Mouse (Mus musculus) heart, embryonic 11.5 days (tissue): ENCODE results near the gene Zcwpw1. TPM values are rescaled to one million over a fixed set of nuclear protein-coding genes. Genes with fewer than 3 reads are reported as not detected.

Source experiments
- ATAC-seq: fragments of 200-750 bp; cut with Nextera tagmentation; replicated peaks from 2 replicates; pipeline ENCODE4 v1.8.0; 2017; ENCODE audit warnings: moderate library complexity; ENCODE audit not compliant: insufficient number of reproducible peaks, low FRiP score, low TSS enrichment
- H3K27ac ChIP-seq: fragments of 300-500 bp; sonication (generic); 2 replicates; pipeline ENCODE4 v1.5.1; 2014; ENCODE audit warnings: mild to moderate bottlenecking, low read depth, low read length
- H3K27me3 ChIP-seq: fragments of 300-500 bp; sonication (generic); 2 replicates; pipeline ENCODE4 v1.6.1; 2014; ENCODE audit warnings: mild to moderate bottlenecking, low read length, mixed read lengths; ENCODE audit not compliant: control insufficient read depth, insufficient read depth
- H3K36me3 ChIP-seq: fragments of 300-500 bp; sonication (generic); 2 replicates; pipeline ENCODE4 v1.6.1; 2014; ENCODE audit warnings: mild to moderate bottlenecking, low read length, moderate library complexity, mixed read lengths; ENCODE audit not compliant: control insufficient read depth, insufficient read depth
- H3K4me1 ChIP-seq: fragments of 300-500 bp; sonication (generic); 2 replicates; pipeline ENCODE4 v1.6.1; 2014; ENCODE audit warnings: low read length; ENCODE audit not compliant: control insufficient read depth, insufficient read depth
- H3K4me2 ChIP-seq: fragments of 300-500 bp; sonication (generic); 2 replicates; pipeline ENCODE4 v1.6.1; 2014; ENCODE audit warnings: mild to moderate bottlenecking, moderate library complexity
- H3K4me3 ChIP-seq: fragments of 300-500 bp; sonication (generic); 2 replicates; pipeline ENCODE4 v1.5.1; 2014; ENCODE audit warnings: low read depth, low read length
- H3K9ac ChIP-seq: fragments of 300-500 bp; sonication (generic); 2 replicates; pipeline ENCODE4 v1.6.1; 2014; ENCODE audit warnings: mild to moderate bottlenecking, low read depth, low read length, moderate library complexity
- H3K9me3 ChIP-seq: fragments of 300-500 bp; sonication (generic); replicated peaks from 2 replicates; pipeline ENCODE4 v1.6.1; 2016; ENCODE audit warnings: low read length; ENCODE audit not compliant: control insufficient read depth
- WGBS: fragments of 180-500 bp; shearing (Covaris S2); extraction: QIAGEN DNeasy Blood & Tissue Kit; methylation state at CpG from one replicate; pipeline ENCODE4 v1.1.7; 2014; ENCODE audit not compliant: insufficient replicate concordance; 5-methylcytosine and 5-hydroxymethylcytosine counted together
- polyA plus RNA-seq: library from polyadenylated mRNA; unstranded; fragments of >200 nt; fragmentation: Nextera tagmentation; extraction: Ambion mirVana; gene quantifications from 2 replicates; pipeline ENCODE4 v1.2.1, GENCODE M21; 2014

Gene Zcwpw1
- polyA plus RNA-seq, 1 experiment from 2014 or later, result 13.7 TPM

- Histone ChIP-seq H3K9ac (no peak overlapping the region), H3K27ac (no peak overlapping the region), H3K4me3 (no peak overlapping the region), H3K4me2 (no peak overlapping the region), H3K9me3 (no peaks in the 10 kb centered on the region), H3K4me1 (no peaks in the 10 kb centered on the region), H3K27me3 (no peaks in the 10 kb centered on the region), H3K36me3 (no peaks in the 10 kb centered on the region)
- no peak for ATAC-seq
- 82% methylated on average over 5 of the region's 5 CpGs for WGBS
Observed at GRCm38 (mm10) chr5:137808316-137808715, 20.7 kb downstream of the Zcwpw1 start.

DNA sequence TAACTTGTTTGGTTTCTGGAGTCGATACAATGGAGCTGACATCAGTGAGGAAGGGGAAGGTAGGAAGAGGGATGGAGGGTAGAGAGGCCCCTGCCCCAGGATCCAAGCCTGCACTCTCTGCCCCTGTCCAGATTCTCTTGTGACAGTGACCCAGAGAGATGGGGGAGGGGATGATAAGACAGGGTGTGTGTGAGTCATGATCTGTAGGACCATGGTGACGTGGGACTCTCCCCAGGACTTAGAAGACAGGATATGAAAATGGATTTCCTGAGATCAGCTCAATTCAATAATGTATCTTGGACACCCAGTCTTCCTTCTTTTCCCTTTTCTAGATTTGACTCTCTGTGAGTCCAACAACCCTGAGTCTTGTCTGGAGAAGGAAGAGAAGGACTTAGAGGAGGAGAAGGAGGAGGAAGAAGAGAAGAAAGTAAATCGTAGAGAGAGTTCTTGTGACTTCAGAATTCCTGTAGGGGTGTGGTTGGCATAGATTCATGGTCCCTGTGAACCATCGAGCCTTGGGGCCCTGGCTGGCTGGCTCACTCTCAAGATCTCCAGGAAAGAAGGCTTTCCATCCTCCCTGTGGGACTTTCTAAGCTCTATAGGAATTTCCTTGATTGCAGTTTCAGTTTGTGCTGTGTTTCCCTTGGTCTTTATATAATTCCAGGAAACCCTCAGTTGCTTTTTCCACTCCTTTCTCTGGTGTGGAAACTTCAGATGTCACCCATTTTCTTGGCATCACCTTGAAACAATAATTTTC lies 30.0 kb downstream of the Zcwpw1 start:
- peak overlapping the region; percentile 36 for H3K27ac ChIP-seq

GRCm38 (mm10) chr5:137822126-137822525 lies 34.5 kb downstream of the Zcwpw1 start:
- no peak overlapping the region for H3K4me2 ChIP-seq
- H3K4me1 ChIP-seq, result peaks cover 2% of the 10 kb centered on the region; the same call in 1 of the 2 replicates
- no peaks in the 10 kb centered on the region for H3K36me3 ChIP-seq
- H3K27ac ChIP-seq, result no peak overlapping the region
- H3K9ac ChIP-seq, result no peak overlapping the region
- 56% methylated on average over 4 of the region's 4 CpGs for WGBS
- H3K27me3 ChIP-seq, result no peaks in the 10 kb centered on the region
- no peak overlapping the region for H3K4me3 ChIP-seq
- ATAC-seq, result no peak
- H3K9me3 ChIP-seq, result no peaks in the 10 kb centered on the region

More for the DNA sequence above, 30.0 kb downstream of the Zcwpw1 start:
- H3K9me3 ChIP-seq, result no peaks in the 10 kb centered on the region
- 54% methylated on average over 4 of the region's 4 CpGs for WGBS
- no peaks in the 10 kb centered on the region for H3K36me3 ChIP-seq
- no peak for ATAC-seq
- H3K9ac ChIP-seq, result no peak overlapping the region
- no peaks in the 10 kb centered on the region for H3K27me3 ChIP-seq
- H3K4me3 ChIP-seq, result no peak overlapping the region
- H3K4me1 ChIP-seq, result peaks cover 2% of the 10 kb centered on the region; the same call in 1 of the 2 replicates
- no peak overlapping the region for H3K4me2 ChIP-seq

DNA sequence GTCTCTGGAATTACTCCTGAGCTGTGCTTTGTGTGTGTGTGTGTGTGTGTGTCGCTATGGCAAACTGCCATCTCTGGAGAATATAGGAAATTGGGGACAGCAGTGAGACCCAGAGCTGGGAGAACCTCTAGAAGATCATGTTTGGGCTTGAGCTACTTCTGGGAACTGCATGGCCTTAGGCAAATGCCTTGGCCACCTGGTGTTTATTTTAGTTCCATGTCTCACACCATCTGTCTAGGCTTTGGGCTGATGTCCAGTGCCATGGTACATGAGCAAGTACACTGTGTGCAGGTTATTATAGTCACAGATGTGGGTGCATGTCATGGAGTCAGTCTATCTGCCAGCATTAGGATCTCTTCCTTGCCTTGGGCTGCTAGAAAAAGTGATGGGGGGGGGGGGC lies 35.0 kb downstream of the Zcwpw1 start:
- 77% methylated on average over 1 of the region's 1 CpGs for WGBS
- H3K4me1 ChIP-seq, result no peaks in the 10 kb centered on the region

DNA sequence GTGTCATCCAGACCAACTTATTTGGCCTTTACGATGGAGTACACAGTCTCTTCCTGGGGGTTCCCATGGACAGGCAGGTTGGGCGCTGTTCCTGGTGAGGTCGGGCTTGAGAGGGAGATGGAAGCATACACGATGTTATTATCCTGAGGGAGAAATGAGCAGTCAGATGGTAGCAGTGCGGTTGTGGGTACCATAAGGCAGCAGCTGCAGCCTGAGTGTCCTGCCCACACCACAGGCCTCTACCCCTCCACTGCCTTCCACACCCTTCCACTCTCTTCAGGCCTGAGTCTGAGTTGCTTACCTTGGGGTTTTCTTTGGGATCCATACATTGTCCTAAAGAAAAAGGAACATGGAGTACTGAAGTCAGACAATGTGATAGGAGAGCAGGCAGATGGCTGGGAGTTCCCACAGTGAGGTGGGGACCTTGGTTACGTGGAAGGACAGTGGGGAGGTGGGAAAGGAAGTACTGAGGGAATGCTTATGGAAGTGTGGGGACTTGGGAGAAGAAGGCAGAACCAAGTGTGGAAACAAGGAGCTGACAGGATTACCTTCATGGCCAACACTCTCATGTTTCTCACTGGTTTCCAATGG lies 36.0 kb downstream of the Zcwpw1 start:
- Histone ChIP-seq H3K27me3 (no peaks in the 10 kb centered on the region), H3K4me1 (no peaks in the 10 kb centered on the region), H3K9me3 (no peaks in the 10 kb centered on the region), H3K27ac (no peak overlapping the region), H3K4me2 (no peak overlapping the region), H3K36me3 (no peaks in the 10 kb centered on the region), H3K4me3 (no peak overlapping the region), H3K9ac (no peak overlapping the region)
- 80% methylated on average over 6 of the region's 6 CpGs for WGBS
- no peak for ATAC-seq

More for the DNA sequence above, 35.0 kb downstream of the Zcwpw1 start:
- ATAC-seq, result no peak
- Histone ChIP-seq H3K4me3 (no peak overlapping the region), H3K27ac (no peak overlapping the region), H3K9me3 (no peaks in the 10 kb centered on the region), H3K4me2 (no peak overlapping the region), H3K27me3 (no peaks in the 10 kb centered on the region), H3K9ac (no peak overlapping the region), H3K36me3 (no peaks in the 10 kb centered on the region)

GRCm38 (mm10) chr5:137825030-137825429 lies 37.4 kb downstream of the Zcwpw1 start:
- WGBS, result 82% methylated on average over 3 of the region's 3 CpGs
- Histone ChIP-seq H3K9ac (no peak overlapping the region), H3K9me3 (no peaks in the 10 kb centered on the region), H3K27ac (no peak overlapping the region), H3K36me3 (no peaks in the 10 kb centered on the region), H3K4me2 (no peak overlapping the region), H3K4me3 (no peak overlapping the region), H3K4me1 (no peaks in the 10 kb centered on the region), H3K27me3 (no peaks in the 10 kb centered on the region)
- no peak for ATAC-seq

GRCm38 (mm10) chr5:137825971-137826370 lies 38.4 kb downstream of the Zcwpw1 start:
- Histone ChIP-seq H3K4me2 (no peak overlapping the region), H3K9me3 (no peaks in the 10 kb centered on the region), H3K27me3 (no peaks in the 10 kb centered on the region), H3K4me1 (no peaks in the 10 kb centered on the region), H3K9ac (no peak overlapping the region), H3K4me3 (no peak overlapping the region), H3K27ac (no peak overlapping the region), H3K36me3 (no peaks in the 10 kb centered on the region)
- ATAC-seq, result no peak
- 78% methylated on average over 2 of the region's 2 CpGs for WGBS

DNA sequence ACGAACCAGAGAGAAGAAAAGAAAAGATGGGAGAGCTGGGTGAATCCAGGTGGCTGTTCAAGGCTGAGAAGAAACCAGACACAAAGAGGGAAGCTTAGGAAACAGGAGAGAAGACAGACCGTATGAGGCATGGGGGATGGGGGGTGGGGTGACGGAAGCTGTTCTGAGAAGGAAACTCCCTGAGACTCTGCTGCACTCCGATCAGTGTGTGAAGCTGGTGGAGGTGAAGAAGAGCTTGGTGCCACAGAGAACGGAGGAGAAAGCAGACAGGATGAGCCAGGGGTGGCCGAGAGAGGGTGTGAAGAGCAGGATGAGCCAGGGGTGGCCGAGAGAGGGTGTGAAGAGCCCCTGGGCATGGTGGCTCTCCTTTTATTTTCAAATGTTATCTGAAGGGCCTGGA lies 38.8 kb downstream of the Zcwpw1 start:
- no peaks in the 10 kb centered on the region for H3K4me1 ChIP-seq
- H3K27me3 ChIP-seq, result no peaks in the 10 kb centered on the region
- H3K4me3 ChIP-seq, result no peak overlapping the region
- ATAC-seq, result no peak
- H3K36me3 ChIP-seq, result no peaks in the 10 kb centered on the region
- H3K9me3 ChIP-seq, result no peaks in the 10 kb centered on the region
- H3K4me2 ChIP-seq, result no peak overlapping the region
- H3K27ac ChIP-seq, result no peak overlapping the region
- 30% methylated on average over 7 of the region's 7 CpGs for WGBS
- no peak overlapping the region for H3K9ac ChIP-seq

GRCm38 (mm10) chr5:137828694-137829093 lies 41.1 kb downstream of the Zcwpw1 start:
- Histone ChIP-seq H3K27ac (no peak overlapping the region), H3K4me2 (no peak overlapping the region), H3K4me1 (no peaks in the 10 kb centered on the region), H3K9ac (no peak overlapping the region), H3K27me3 (no peaks in the 10 kb centered on the region), H3K4me3 (no peak overlapping the region), H3K9me3 (no peaks in the 10 kb centered on the region), H3K36me3 (no peaks in the 10 kb centered on the region)
- 78% methylated on average over 6 of the region's 6 CpGs for WGBS
- ATAC-seq, result no peak
